Mouse (Mus musculus): ENCODE results near the gene Shisa4. TPM values are rescaled to one million over a fixed set of nuclear protein-coding genes. Genes with fewer than 3 reads are reported as not detected.

Shisa4 gene
- polyA plus RNA-seq, 1 experiment from 2014 or later: 9.3 TPM

- 69% methylated on average over 5 of the region's 5 CpGs for WGBS
- ATAC-seq (replicated peaks; ENCODE audit: low FRiP score): no peak
- Histone ChIP-seq H3K27ac (ENCODE audit: low read depth, low read length) (no peak overlapping the region), H3K9ac (ENCODE audit: low read depth, low read length) (no peak overlapping the region), H3K4me3 (ENCODE audit: low read depth, low read length) (no peak overlapping the region), H3K27me3 (replicated peaks; ENCODE audit: control insufficient read depth, insufficient read depth, low read length) (peaks cover 11% of the 10 kb centered on the region; the same call in 1 of the 2 replicates), H3K4me1 (replicated peaks; ENCODE audit: control insufficient read depth, insufficient read depth, low read length) (peaks cover 7% of the 10 kb centered on the region), H3K4me2 (no peak overlapping the region), H3K9me3 (ENCODE audit: control insufficient read depth, low read length) (no peaks in the 10 kb centered on the region), H3K36me3 (ENCODE audit: control insufficient read depth, insufficient read depth, low read length) (no peaks in the 10 kb centered on the region)
- no peak for DNase-seq (ENCODE audit: low spot score)
Observed at GRCm38 (mm10) chr1:135369415-135369814, 5.6 kb downstream of the Shisa4 start.

- DNase-seq (ENCODE audit: low spot score): peak; percentile 46
- H3K4me3 ChIP-seq (ENCODE audit: low read depth, low read length): peak overlapping the region; percentile 49; the same call in 1 of the 2 replicates
Observed at GRCm38 (mm10) chr1:135368982-135369381, 6.1 kb downstream of the Shisa4 start.

GRCm38 (mm10) chr1:135368245-135368644, 6.8 kb downstream of the Shisa4 start:
- ATAC-seq (replicated peaks; ENCODE audit: low FRiP score) (peak; percentile 68), DNase-seq (ENCODE audit: low spot score) (peak; percentile 76)
- Histone ChIP-seq H3K27ac (ENCODE audit: low read depth, low read length) (no peak overlapping the region), H3K27me3 (replicated peaks; ENCODE audit: control insufficient read depth, insufficient read depth, low read length) (peaks cover 8% of the 10 kb centered on the region; the same call in 1 of the 2 replicates), H3K4me3 (ENCODE audit: low read depth, low read length) (peak overlapping the region; percentile 49), H3K9ac (ENCODE audit: low read depth, low read length) (peak overlapping the region; percentile 21; the same call in 1 of the 2 replicates), H3K36me3 (ENCODE audit: control insufficient read depth, insufficient read depth, low read length) (no peaks in the 10 kb centered on the region), H3K4me1 (replicated peaks; ENCODE audit: control insufficient read depth, insufficient read depth, low read length) (peaks cover 4% of the 10 kb centered on the region; the same call in 1 of the 2 replicates), H3K9me3 (ENCODE audit: control insufficient read depth, low read length) (no peaks in the 10 kb centered on the region), H3K4me2 (peak overlapping the region; percentile 92)
- WGBS: 2% methylated on average over 20 of the region's 20 CpGs

More at GRCm38 (mm10) chr1:135368982-135369381, 6.1 kb downstream of the Shisa4 start:
- no peak overlapping the region for H3K27ac ChIP-seq (ENCODE audit: low read depth, low read length)
- WGBS: 15% methylated on average over 14 of the region's 14 CpGs
- peak overlapping the region; percentile 92 for H3K4me2 ChIP-seq
- H3K4me1 ChIP-seq (replicated peaks; ENCODE audit: control insufficient read depth, insufficient read depth, low read length): peaks cover 4% of the 10 kb centered on the region; the same call in 1 of the 2 replicates
- H3K9ac ChIP-seq (ENCODE audit: low read depth, low read length): no peak overlapping the region
- H3K36me3 ChIP-seq (ENCODE audit: control insufficient read depth, insufficient read depth, low read length): no peaks in the 10 kb centered on the region
- 0 out of 2 replicates have a peak, but pooled peaks have one; percentile 16 for ATAC-seq (replicated peaks; ENCODE audit: low FRiP score)
- H3K27me3 ChIP-seq (replicated peaks; ENCODE audit: control insufficient read depth, insufficient read depth, low read length): peaks cover 8% of the 10 kb centered on the region; the same call in 1 of the 2 replicates
- H3K9me3 ChIP-seq (ENCODE audit: control insufficient read depth, low read length): no peaks in the 10 kb centered on the region

GRCm38 (mm10) chr1:135367595-135367994, 7.4 kb downstream of the Shisa4 start:
- H3K36me3 ChIP-seq (ENCODE audit: control insufficient read depth, insufficient read depth, low read length): no peaks in the 10 kb centered on the region
- no peak for ATAC-seq (replicated peaks; ENCODE audit: low FRiP score)
- H3K4me3 ChIP-seq (ENCODE audit: low read depth, low read length): no peak overlapping the region
- DNase-seq (ENCODE audit: low spot score): no peak
- no peak overlapping the region for H3K27ac ChIP-seq (ENCODE audit: low read depth, low read length)
- H3K9me3 ChIP-seq (ENCODE audit: control insufficient read depth, low read length): no peaks in the 10 kb centered on the region
- H3K27me3 ChIP-seq (replicated peaks; ENCODE audit: control insufficient read depth, insufficient read depth, low read length): peaks cover 8% of the 10 kb centered on the region; the same call in 1 of the 2 replicates
- H3K4me2 ChIP-seq: no peak overlapping the region
- no peak overlapping the region for H3K9ac ChIP-seq (ENCODE audit: low read depth, low read length)
- H3K4me1 ChIP-seq (replicated peaks; ENCODE audit: control insufficient read depth, insufficient read depth, low read length): peaks cover 4% of the 10 kb centered on the region; the same call in 1 of the 2 replicates
- 58% methylated on average over 8 of the region's 8 CpGs for WGBS

- H3K9me3 ChIP-seq (ENCODE audit: control insufficient read depth, low read length): no peaks in the 10 kb centered on the region
- peaks cover 4% of the 10 kb centered on the region; the same call in 1 of the 2 replicates for H3K4me1 ChIP-seq (replicated peaks; ENCODE audit: control insufficient read depth, insufficient read depth, low read length)
- WGBS: 74% methylated on average over 7 of the region's 7 CpGs
- H3K27me3 ChIP-seq (replicated peaks; ENCODE audit: control insufficient read depth, insufficient read depth, low read length): peaks cover 8% of the 10 kb centered on the region; the same call in 1 of the 2 replicates
- H3K4me2 ChIP-seq: no peak overlapping the region
- DNase-seq (ENCODE audit: low spot score): no peak
- H3K4me3 ChIP-seq (ENCODE audit: low read depth, low read length): no peak overlapping the region
- ATAC-seq (replicated peaks; ENCODE audit: low FRiP score): no peak
- no peak overlapping the region for H3K9ac ChIP-seq (ENCODE audit: low read depth, low read length)
- no peaks in the 10 kb centered on the region for H3K36me3 ChIP-seq (ENCODE audit: control insufficient read depth, insufficient read depth, low read length)
- no peak overlapping the region for H3K27ac ChIP-seq (ENCODE audit: low read depth, low read length)
Observed at GRCm38 (mm10) chr1:135367005-135367404, 8.0 kb downstream of the Shisa4 start.

- Histone ChIP-seq H3K9ac (ENCODE audit: low read depth, low read length) (no peak overlapping the region), H3K27ac (ENCODE audit: low read depth, low read length) (no peak overlapping the region), H3K27me3 (replicated peaks; ENCODE audit: control insufficient read depth, insufficient read depth, low read length) (peaks cover 8% of the 10 kb centered on the region; the same call in 1 of the 2 replicates), H3K36me3 (ENCODE audit: control insufficient read depth, insufficient read depth, low read length) (no peaks in the 10 kb centered on the region), H3K9me3 (ENCODE audit: control insufficient read depth, low read length) (no peaks in the 10 kb centered on the region), H3K4me2 (no peak overlapping the region), H3K4me3 (ENCODE audit: low read depth, low read length) (no peak overlapping the region), H3K4me1 (replicated peaks; ENCODE audit: control insufficient read depth, insufficient read depth, low read length) (peaks cover 4% of the 10 kb centered on the region; the same call in 1 of the 2 replicates)
- ATAC-seq (replicated peaks; ENCODE audit: low FRiP score) (no peak), DNase-seq (ENCODE audit: low spot score) (no peak)
Observed at GRCm38 (mm10) chr1:135366380-135366779, 8.7 kb downstream of the Shisa4 start.

GRCm38 (mm10) chr1:135363446-135363845, 11.6 kb downstream of the Shisa4 start:
- Histone ChIP-seq H3K9ac (ENCODE audit: low read depth, low read length) (no peak overlapping the region), H3K4me2 (no peak overlapping the region), H3K4me1 (replicated peaks; ENCODE audit: control insufficient read depth, insufficient read depth, low read length) (no peaks in the 10 kb centered on the region; the same call in 1 of the 2 replicates), H3K27me3 (replicated peaks; ENCODE audit: control insufficient read depth, insufficient read depth, low read length) (no peaks in the 10 kb centered on the region), H3K9me3 (ENCODE audit: control insufficient read depth, low read length) (no peaks in the 10 kb centered on the region), H3K27ac (ENCODE audit: low read depth, low read length) (no peak overlapping the region), H3K36me3 (ENCODE audit: control insufficient read depth, insufficient read depth, low read length) (no peaks in the 10 kb centered on the region), H3K4me3 (ENCODE audit: low read depth, low read length) (no peak overlapping the region)
- WGBS: 73% methylated on average over 8 of the region's 8 CpGs
- no peak for DNase-seq (ENCODE audit: low spot score)
- no peak for ATAC-seq (replicated peaks; ENCODE audit: low FRiP score)

- Histone ChIP-seq H3K9ac (ENCODE audit: low read depth, low read length) (no peak overlapping the region), H3K9me3 (ENCODE audit: control insufficient read depth, low read length) (no peaks in the 10 kb centered on the region), H3K36me3 (ENCODE audit: control insufficient read depth, insufficient read depth, low read length) (no peaks in the 10 kb centered on the region), H3K27me3 (replicated peaks; ENCODE audit: control insufficient read depth, insufficient read depth, low read length) (no peaks in the 10 kb centered on the region), H3K4me3 (ENCODE audit: low read depth, low read length) (no peak overlapping the region), H3K27ac (ENCODE audit: low read depth, low read length) (no peak overlapping the region), H3K4me2 (no peak overlapping the region), H3K4me1 (replicated peaks; ENCODE audit: control insufficient read depth, insufficient read depth, low read length) (no peaks in the 10 kb centered on the region)
- DNase-seq (ENCODE audit: low spot score) (no peak), ATAC-seq (replicated peaks; ENCODE audit: low FRiP score) (no peak)
Observed at GRCm38 (mm10) chr1:135362115-135362514, 12.9 kb downstream of the Shisa4 start.

- Histone ChIP-seq H3K4me1 (replicated peaks; ENCODE audit: control insufficient read depth, insufficient read depth, low read length) (no peaks in the 10 kb centered on the region), H3K36me3 (ENCODE audit: control insufficient read depth, insufficient read depth, low read length) (no peaks in the 10 kb centered on the region), H3K4me3 (ENCODE audit: low read depth, low read length) (no peak overlapping the region), H3K27ac (ENCODE audit: low read depth, low read length) (no peak overlapping the region), H3K9ac (ENCODE audit: low read depth, low read length) (no peak overlapping the region), H3K4me2 (no peak overlapping the region), H3K9me3 (ENCODE audit: control insufficient read depth, low read length) (no peaks in the 10 kb centered on the region), H3K27me3 (replicated peaks; ENCODE audit: control insufficient read depth, insufficient read depth, low read length) (no peaks in the 10 kb centered on the region)
- ATAC-seq (replicated peaks; ENCODE audit: low FRiP score) (no peak), DNase-seq (ENCODE audit: low spot score) (no peak)
- 81% methylated on average over 4 of the region's 4 CpGs for WGBS
Observed at GRCm38 (mm10) chr1:135361491-135361890, 13.5 kb downstream of the Shisa4 start.

All from liver, embryonic 11.5 days (tissue).